Mouse (Mus musculus): ENCODE results near the gene Fbxo28. TPM values are rescaled to one million over a fixed set of nuclear protein-coding genes. Genes with fewer than 3 reads are reported as not detected.
"Not testable (repeated sequence)": the region's sequence is repeated elsewhere in the genome, so short reads cannot be mapped to it uniquely, and the experiment has no call there.

Fbxo28 gene
- polyA plus RNA-seq, 1 experiment from 2014 or later = 22.3 TPM

DNA sequence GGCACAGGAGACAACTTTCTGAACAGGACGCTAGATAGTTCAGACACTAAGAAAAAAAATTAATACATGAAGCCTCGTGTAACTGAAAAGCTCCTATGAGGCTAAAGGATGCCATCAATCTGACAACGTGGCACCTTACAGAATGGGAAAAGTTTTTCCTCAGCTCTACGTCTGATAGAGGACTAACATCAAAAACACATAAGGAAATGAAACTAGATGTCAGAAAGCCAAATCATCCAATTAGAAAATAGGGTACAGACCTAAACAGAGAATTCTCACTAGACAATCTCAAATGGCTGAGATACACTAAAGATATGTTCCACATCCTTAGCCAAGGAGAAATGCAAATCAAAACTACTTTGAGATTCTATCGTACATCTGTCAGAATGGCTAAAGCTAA, 32.0 kb downstream of the Fbxo28 start:
- no peak overlapping the region for H3K27ac ChIP-seq
- 74% methylated on average over 5 of the region's 5 CpGs for WGBS
- H3K36me3 ChIP-seq = peaks cover 24% of the 10 kb centered on the region
- no peak overlapping the region for H3K4me3 ChIP-seq
- no peaks in the 10 kb centered on the region for H3K4me1 ChIP-seq
- H3K9ac ChIP-seq = no peak overlapping the region
- no peak overlapping the region for H3K4me2 ChIP-seq
- no peaks in the 10 kb centered on the region for H3K27me3 ChIP-seq
- no peak for ATAC-seq (ENCODE audit: insufficient number of reproducible peaks, insufficient read depth, low FRiP score, low TSS enrichment, low read depth)
- peaks cover 6% of the 10 kb centered on the region; the same call in 1 of the 2 replicates for H3K9me3 ChIP-seq

DNA sequence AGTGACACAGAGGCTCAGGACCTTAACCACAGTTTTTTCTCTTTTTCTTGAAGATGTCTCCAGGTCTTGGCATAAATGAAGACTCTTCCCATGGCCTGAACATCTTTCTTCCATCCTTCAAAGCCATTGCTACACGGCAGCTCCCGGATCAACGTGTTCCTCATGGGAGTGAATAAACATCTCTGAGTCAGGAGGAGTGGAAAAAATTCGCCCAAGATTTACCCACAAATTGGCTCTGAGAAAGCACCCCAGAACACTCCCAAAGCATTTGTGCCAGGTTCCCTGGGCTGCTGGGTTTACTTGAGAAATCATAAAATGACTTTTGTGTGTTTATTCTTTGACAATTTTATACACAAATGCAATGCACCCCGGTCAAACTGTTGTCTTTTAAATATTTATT, 38.5 kb downstream of the Fbxo28 start:
- Histone ChIP-seq H3K9me3 (no peaks in the 10 kb centered on the region), H3K27me3 (no peaks in the 10 kb centered on the region), H3K4me1 (no peaks in the 10 kb centered on the region), H3K36me3 (no peaks in the 10 kb centered on the region), H3K4me3 (no peak overlapping the region), H3K27ac (no peak overlapping the region), H3K4me2 (no peak overlapping the region), H3K9ac (no peak overlapping the region)
- WGBS = 85% methylated on average over 5 of the region's 5 CpGs
- ATAC-seq (ENCODE audit: insufficient number of reproducible peaks, insufficient read depth, low FRiP score, low TSS enrichment, low read depth) = no peak

GRCm38 (mm10) chr1:182302176-182302870, 39.1 kb downstream of the Fbxo28 start:
- Histone ChIP-seq H3K36me3 (no peaks in the 10 kb centered on the region), H3K4me3 (no peak overlapping the region), H3K4me1 (no peaks in the 10 kb centered on the region), H3K27ac (no peak overlapping the region), H3K9me3 (no peaks in the 10 kb centered on the region), H3K4me2 (no peak overlapping the region), H3K27me3 (no peaks in the 10 kb centered on the region), H3K9ac (no peak overlapping the region)
- no peak for ATAC-seq (ENCODE audit: insufficient number of reproducible peaks, insufficient read depth, low FRiP score, low TSS enrichment, low read depth)
- WGBS = 81% methylated on average over 6 of the region's 6 CpGs

DNA sequence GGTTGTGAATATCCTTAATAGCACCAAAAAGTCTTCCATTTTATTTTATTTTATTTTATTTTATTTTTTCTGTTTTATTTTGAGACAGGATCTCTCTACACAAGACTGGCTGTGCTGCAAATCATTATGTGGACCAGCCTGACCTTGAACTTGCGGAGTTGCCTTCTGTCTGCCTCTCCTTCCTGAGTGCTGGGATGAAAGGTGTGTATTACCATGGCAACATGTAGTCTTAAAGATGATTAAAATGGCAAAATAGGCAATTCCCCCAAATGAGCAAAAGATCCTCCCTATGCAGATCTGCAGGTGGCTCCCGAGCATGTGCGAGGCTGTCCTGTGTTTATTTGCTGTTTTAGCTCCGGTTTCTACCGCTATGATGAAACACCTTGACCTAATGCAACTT, 43.6 kb downstream of the Fbxo28 start:
- Histone ChIP-seq H3K4me2 (no peak overlapping the region), H3K9ac (no peak overlapping the region), H3K27me3 (no peaks in the 10 kb centered on the region), H3K4me1 (no peaks in the 10 kb centered on the region), H3K4me3 (no peak overlapping the region), H3K27ac (no peak overlapping the region), H3K9me3 (peaks cover 4% of the 10 kb centered on the region), H3K36me3 (no peaks in the 10 kb centered on the region)
- no peak for ATAC-seq (ENCODE audit: insufficient number of reproducible peaks, insufficient read depth, low FRiP score, low TSS enrichment, low read depth)
- WGBS = 92% methylated on average over 5 of the region's 5 CpGs

GRCm38 (mm10) chr1:182297246-182297645, 44.2 kb downstream of the Fbxo28 start:
- Histone ChIP-seq H3K9me3 (peaks cover 4% of the 10 kb centered on the region), H3K27ac (no peak overlapping the region), H3K4me3 (no peak overlapping the region), H3K36me3 (no peaks in the 10 kb centered on the region), H3K9ac (no peak overlapping the region), H3K27me3 (no peaks in the 10 kb centered on the region), H3K4me2 (no peak overlapping the region), H3K4me1 (no peaks in the 10 kb centered on the region)
- ATAC-seq (ENCODE audit: insufficient number of reproducible peaks, insufficient read depth, low FRiP score, low TSS enrichment, low read depth) = no peak
- 72% methylated on average over 3 of the region's 3 CpGs for WGBS

DNA sequence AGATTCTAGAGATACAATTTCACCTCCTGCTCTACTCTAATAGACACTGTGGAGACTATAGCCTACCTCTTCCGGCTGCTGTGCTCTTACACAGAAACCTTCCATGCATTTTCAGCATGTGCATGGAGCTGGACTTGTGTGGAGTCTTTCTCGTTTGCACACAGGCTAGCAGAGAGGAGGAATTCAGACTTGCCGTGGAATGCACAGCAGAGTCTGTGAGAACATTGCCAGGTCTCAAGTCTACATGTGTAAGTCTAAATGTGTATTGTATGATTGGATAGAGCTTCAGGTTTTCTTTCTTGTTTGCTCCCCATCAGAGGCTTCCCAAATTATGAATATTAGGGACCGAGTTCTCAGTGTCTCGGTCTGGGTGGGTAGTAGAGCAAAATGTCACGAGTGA, 44.6 kb downstream of the Fbxo28 start:
- H3K4me3 ChIP-seq = no peak overlapping the region
- H3K9me3 ChIP-seq = peaks cover 4% of the 10 kb centered on the region
- no peak for ATAC-seq (ENCODE audit: insufficient number of reproducible peaks, insufficient read depth, low FRiP score, low TSS enrichment, low read depth)
- H3K36me3 ChIP-seq = no peaks in the 10 kb centered on the region
- H3K4me2 ChIP-seq = no peak overlapping the region
- WGBS = 83% methylated on average over 6 of the region's 6 CpGs
- H3K4me1 ChIP-seq = no peaks in the 10 kb centered on the region
- no peak overlapping the region for H3K27ac ChIP-seq
- no peak overlapping the region for H3K9ac ChIP-seq
- no peaks in the 10 kb centered on the region for H3K27me3 ChIP-seq

GRCm38 (mm10) chr1:182296141-182296540, 45.3 kb downstream of the Fbxo28 start:
- 88% methylated on average over 6 of the region's 6 CpGs for WGBS
- no peak for ATAC-seq (ENCODE audit: insufficient number of reproducible peaks, insufficient read depth, low FRiP score, low TSS enrichment, low read depth)
- no peaks in the 10 kb centered on the region for H3K4me1 ChIP-seq
- no peak overlapping the region for H3K4me2 ChIP-seq
- H3K27ac ChIP-seq = no peak overlapping the region
- H3K9ac ChIP-seq = no peak overlapping the region
- H3K36me3 ChIP-seq = no peaks in the 10 kb centered on the region
- H3K4me3 ChIP-seq = no peak overlapping the region
- H3K9me3 ChIP-seq = peaks cover 4% of the 10 kb centered on the region
- H3K27me3 ChIP-seq = no peaks in the 10 kb centered on the region

- no peak for ATAC-seq (ENCODE audit: insufficient number of reproducible peaks, insufficient read depth, low FRiP score, low TSS enrichment, low read depth)
- WGBS = 67% methylated on average over 4 of the region's 4 CpGs
- Histone ChIP-seq H3K4me2 (no peak overlapping the region), H3K4me3 (no peak overlapping the region), H3K27me3 (no peaks in the 10 kb centered on the region), H3K27ac (no peak overlapping the region), H3K36me3 (no peaks in the 10 kb centered on the region), H3K9me3 (peaks cover 4% of the 10 kb centered on the region), H3K9ac (no peak overlapping the region), H3K4me1 (no peaks in the 10 kb centered on the region)
These were observed 49.1 kb downstream of the Fbxo28 start for GRCm38 (mm10) chr1:182292291-182292690.

- H3K4me1 ChIP-seq; ATAC-seq (ENCODE audit: insufficient number of reproducible peaks, insufficient read depth, low FRiP score, low TSS enrichment, low read depth); H3K27ac ChIP-seq; H3K4me3 ChIP-seq; H3K9me3 ChIP-seq; H3K4me2 ChIP-seq; H3K27me3 ChIP-seq; H3K9ac ChIP-seq; H3K36me3 ChIP-seq: not testable (repeated sequence)
- 89% methylated on average over 3 of the region's 3 CpGs for WGBS
These were observed 50.7 kb downstream of the Fbxo28 start for GRCm38 (mm10) chr1:182290741-182291140.

DNA sequence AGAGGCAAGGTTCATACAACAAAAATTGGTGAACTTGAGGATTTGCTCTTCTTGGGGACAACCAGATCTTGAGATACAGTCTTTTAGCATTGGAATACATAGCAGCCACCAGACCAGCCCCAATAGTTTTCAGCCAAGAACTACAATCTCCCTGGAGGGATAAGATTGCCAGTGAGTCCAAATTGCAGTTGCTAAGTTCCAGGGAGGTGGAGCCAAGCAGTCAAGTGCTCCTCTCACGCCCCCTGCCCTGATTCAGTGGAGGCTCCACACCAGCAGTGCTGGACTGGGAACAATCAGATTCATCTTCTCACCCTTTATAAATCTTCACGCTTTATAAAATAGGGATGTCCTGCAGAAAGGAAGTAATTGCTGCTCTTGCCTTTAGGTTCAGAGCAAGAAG, 51.6 kb downstream of the Fbxo28 start:
- H3K9ac ChIP-seq = no peak overlapping the region
- no peaks in the 10 kb centered on the region for H3K4me1 ChIP-seq
- no peak overlapping the region for H3K4me3 ChIP-seq
- 57% methylated on average over 2 of the region's 2 CpGs for WGBS
- no peak overlapping the region for H3K27ac ChIP-seq
- ATAC-seq (ENCODE audit: insufficient number of reproducible peaks, insufficient read depth, low FRiP score, low TSS enrichment, low read depth) = no peak
- no peaks in the 10 kb centered on the region for H3K36me3 ChIP-seq
- no peaks in the 10 kb centered on the region for H3K27me3 ChIP-seq
- peaks cover 2% of the 10 kb centered on the region for H3K9me3 ChIP-seq
- H3K4me2 ChIP-seq = no peak overlapping the region

- WGBS = 60% methylated on average over 2 of the region's 2 CpGs
- H3K27me3 ChIP-seq = no peaks in the 10 kb centered on the region
- H3K36me3 ChIP-seq = no peaks in the 10 kb centered on the region
- no peaks in the 10 kb centered on the region for H3K9me3 ChIP-seq
- H3K4me2 ChIP-seq = no peak overlapping the region
- no peak for ATAC-seq (ENCODE audit: insufficient number of reproducible peaks, insufficient read depth, low FRiP score, low TSS enrichment, low read depth)
- H3K4me3 ChIP-seq = no peak overlapping the region
- no peak overlapping the region for H3K27ac ChIP-seq
- no peaks in the 10 kb centered on the region for H3K4me1 ChIP-seq
- H3K9ac ChIP-seq = no peak overlapping the region
These were observed 52.8 kb downstream of the Fbxo28 start for GRCm38 (mm10) chr1:182288601-182289000.

- no peak overlapping the region for H3K27ac ChIP-seq
- H3K9me3 ChIP-seq = no peaks in the 10 kb centered on the region
- H3K4me2 ChIP-seq = no peak overlapping the region
- peaks cover 6% of the 10 kb centered on the region for H3K4me1 ChIP-seq
- WGBS = 55% methylated on average over 7 of the region's 7 CpGs
- no peak overlapping the region for H3K9ac ChIP-seq
- H3K4me3 ChIP-seq = no peak overlapping the region
- no peaks in the 10 kb centered on the region for H3K27me3 ChIP-seq
- no peak for ATAC-seq (ENCODE audit: insufficient number of reproducible peaks, insufficient read depth, low FRiP score, low TSS enrichment, low read depth)
- no peaks in the 10 kb centered on the region for H3K36me3 ChIP-seq
These were observed 53.6 kb downstream of the Fbxo28 start for GRCm38 (mm10) chr1:182287781-182288180.
